Mouse (Mus musculus) ES-E14 (cell line): ENCODE results near the gene Gm379.

ENCODE experiments used
- CHD2 ChIP-seq: IDR thresholded peaks from 2 replicates; pipeline ENCODE4 v1.6.1; 2014; ENCODE audit warnings: mild to moderate bottlenecking, low read depth, low read length, inconsistent platforms
- HCFC1 ChIP-seq: IDR thresholded peaks from 2 replicates; pipeline ENCODE4 v1.6.1; 2012; ENCODE audit warnings: low read length, inconsistent platforms, borderline replicate concordance; ENCODE audit not compliant: insufficient read depth
- ZC3H11A ChIP-seq: IDR thresholded peaks from 2 replicates; pipeline ENCODE4 v1.6.1; 2012; ENCODE audit warnings: low read depth, mild to moderate bottlenecking, inconsistent platforms, low read length, borderline replicate concordance
- ZNF384 ChIP-seq: IDR thresholded peaks from 2 replicates; pipeline ENCODE4 v1.6.1; 2012; ENCODE audit warnings: low read depth, low read length, inconsistent platforms

- no peak for TF ChIP-seq ZNF384
- TF ChIP-seq CHD2, result no peak
- no peak for TF ChIP-seq ZC3H11A
- TF ChIP-seq HCFC1, result no peak
Observed at GRCm38 (mm10) chrX:108704312-108704711, 39.6 kb upstream of the Gm379 start.
